Mouse (Mus musculus) cerebellum, adult 2 months (tissue): ENCODE measurements around the gene Tmed1. TPM values are rescaled to one million over a fixed set of nuclear protein-coding genes. Genes with fewer than 3 reads are reported as not detected.
"Not testable (repeated sequence)": the region's sequence is repeated elsewhere in the genome, so short reads cannot be mapped to it uniquely, and the experiment has no call there.

Experiments
- DNase-seq, 2 experiments: peaks; one replicate each; pipeline ENCODE4 v3.0.0; 2021
- H3K27ac ChIP-seq: fragments of 200-500 bp; 2 replicates; pipeline ENCODE4 v1.5.1; 2012; ENCODE audit warnings: low read length, control low read depth, inconsistent platforms; ENCODE audit not compliant: insufficient read depth
- H3K27me3 ChIP-seq: fragments of 200-500 bp; 2 replicates; pipeline ENCODE4 v1.6.1; 2012; ENCODE audit warnings: inconsistent platforms, mild to moderate bottlenecking, low read length, moderate library complexity; ENCODE audit not compliant: control insufficient read depth, insufficient read depth
- H3K4me1 ChIP-seq: fragments of 200-500 bp; 2 replicates; pipeline ENCODE4 v1.6.1; 2011; ENCODE audit warnings: low read length; ENCODE audit not compliant: control insufficient read depth, insufficient read depth
- H3K4me3 ChIP-seq: fragments of 200-500 bp; replicated peaks from 2 replicates; pipeline ENCODE3; 2011; ENCODE audit warnings: mild to moderate bottlenecking, low read depth, low read length, control low read depth; ENCODE audit not compliant: insufficient read depth
- CTCF ChIP-seq: fragments of 200-500 bp; IDR thresholded peaks from 2 replicates; pipeline ENCODE4 v1.5.1; 2011; ENCODE audit warnings: low read depth, mild to moderate bottlenecking, control low read depth, low read length, moderate library complexity, borderline replicate concordance; ENCODE audit not compliant: insufficient read depth
- POLR2A ChIP-seq: fragments of 200-500 bp; IDR thresholded peaks from 2 replicates; pipeline ENCODE4 v1.6.1; 2011; ENCODE audit warnings: low read length, control low read depth, borderline replicate concordance; ENCODE audit not compliant: insufficient read depth
- WGBS: fragments of 180-500 bp; shearing (Covaris S2); methylation state at CpG from one replicate; pipeline ENCODE4 v1.1.7; 2018; 5-methylcytosine and 5-hydroxymethylcytosine counted together
- polyA plus RNA-seq: library from polyadenylated mRNA; depleted of rRNA; stranded (reverse); fragments of >200 nt; gene quantifications from 2 replicates; pipeline ENCODE4 v1.2.3, GENCODE M21; 2012

Gene Tmed1
- polyA plus RNA-seq, 1 experiment = 25.9 TPM

- H3K27me3 ChIP-seq = no peaks in the 10 kb centered on the region
- no peak overlapping the region for H3K4me3 ChIP-seq
- H3K27ac ChIP-seq = no peak overlapping the region
- no peak for DNase-seq
- no peaks in the 10 kb centered on the region; the same call in 1 of the 2 replicates for H3K4me1 ChIP-seq
- TF ChIP-seq CTCF = no peak
- no peak for TF ChIP-seq POLR2A
- WGBS = 84% methylated on average over 2 of the region's 2 CpGs
These were observed 12.4 kb downstream of the Tmed1 start for GRCm38 (mm10) chr9:21497664-21498063.

GRCm38 (mm10) chr9:21497050-21497542 lies 13.0 kb downstream of the Tmed1 start:
- WGBS = 86% methylated on average over 16 of the region's 16 CpGs

GRCm38 (mm10) chr9:21496308-21497049 lies 13.6 kb downstream of the Tmed1 start:
- WGBS = 83% methylated on average over 19 of the region's 19 CpGs
- Histone ChIP-seq H3K4me1 (no peaks in the 10 kb centered on the region; the same call in 1 of the 2 replicates), H3K27me3 (no peaks in the 10 kb centered on the region), H3K4me3 (no peak overlapping the region), H3K27ac (no peak overlapping the region)
- TF ChIP-seq CTCF (no peak), POLR2A (no peak)
- no peak for DNase-seq

More at GRCm38 (mm10) chr9:21497050-21497542, 13.0 kb downstream of the Tmed1 start:
- Histone ChIP-seq H3K27ac (no peak overlapping the region), H3K4me3 (no peak overlapping the region), H3K4me1 (no peaks in the 10 kb centered on the region; the same call in 1 of the 2 replicates), H3K27me3 (no peaks in the 10 kb centered on the region)
- TF ChIP-seq POLR2A (no peak), CTCF (no peak)
- DNase-seq = no peak

- Histone ChIP-seq H3K27ac (no peak overlapping the region), H3K27me3 (no peaks in the 10 kb centered on the region), H3K4me1 (no peaks in the 10 kb centered on the region; the same call in 1 of the 2 replicates), H3K4me3 (no peak overlapping the region)
- DNase-seq = no peak
- TF ChIP-seq POLR2A = no peak
- no peak for TF ChIP-seq CTCF
- 61% methylated on average over 9 of the region's 9 CpGs for WGBS
These were observed 15.3 kb downstream of the Tmed1 start for GRCm38 (mm10) chr9:21494726-21495125.

- no peak for DNase-seq
- H3K4me1 ChIP-seq = no peaks in the 10 kb centered on the region; the same call in 1 of the 2 replicates
- 64% methylated on average over 2 of the region's 2 CpGs for WGBS
- no peak for TF ChIP-seq CTCF
- TF ChIP-seq POLR2A = no peak
- H3K27me3 ChIP-seq = no peaks in the 10 kb centered on the region
- H3K4me3 ChIP-seq = no peak overlapping the region
- no peak overlapping the region for H3K27ac ChIP-seq
These were observed 16.1 kb downstream of the Tmed1 start for GRCm38 (mm10) chr9:21493907-21494306.

GRCm38 (mm10) chr9:21490696-21491095 lies 19.4 kb downstream of the Tmed1 start:
- no peak overlapping the region for H3K27ac ChIP-seq
- no peak for TF ChIP-seq POLR2A
- no peak for TF ChIP-seq CTCF
- no peaks in the 10 kb centered on the region; the same call in 1 of the 2 replicates for H3K4me1 ChIP-seq
- 88% methylated on average over 9 of the region's 9 CpGs for WGBS
- DNase-seq = no peak
- H3K27me3 ChIP-seq = no peaks in the 10 kb centered on the region
- H3K4me3 ChIP-seq = no peak overlapping the region

DNA sequence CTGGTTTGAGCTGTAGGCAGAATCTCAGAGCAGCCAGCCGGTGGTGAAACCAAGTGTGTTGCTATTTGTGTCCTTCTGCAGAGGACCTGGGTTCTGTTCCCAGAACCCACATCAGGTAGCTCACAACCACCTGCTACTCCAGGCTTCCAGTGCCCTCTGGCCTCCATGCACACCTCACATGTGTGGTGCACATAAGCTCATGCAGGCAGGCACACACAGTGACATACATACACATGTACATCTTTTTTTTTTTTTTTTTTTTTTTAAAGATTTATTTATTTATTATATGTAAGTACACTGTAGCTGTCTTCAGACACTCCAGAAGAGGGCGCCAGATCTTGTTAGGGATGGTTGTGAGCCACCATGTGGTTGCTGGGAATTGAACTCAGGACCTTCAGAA lies 21.8 kb downstream of the Tmed1 start:
- 97% methylated on average over 1 of the region's 2 CpGs for WGBS
- H3K27ac ChIP-seq, H3K27me3 ChIP-seq, H3K4me1 ChIP-seq, H3K4me3 ChIP-seq, DNase-seq: not testable (repeated sequence)

DNA sequence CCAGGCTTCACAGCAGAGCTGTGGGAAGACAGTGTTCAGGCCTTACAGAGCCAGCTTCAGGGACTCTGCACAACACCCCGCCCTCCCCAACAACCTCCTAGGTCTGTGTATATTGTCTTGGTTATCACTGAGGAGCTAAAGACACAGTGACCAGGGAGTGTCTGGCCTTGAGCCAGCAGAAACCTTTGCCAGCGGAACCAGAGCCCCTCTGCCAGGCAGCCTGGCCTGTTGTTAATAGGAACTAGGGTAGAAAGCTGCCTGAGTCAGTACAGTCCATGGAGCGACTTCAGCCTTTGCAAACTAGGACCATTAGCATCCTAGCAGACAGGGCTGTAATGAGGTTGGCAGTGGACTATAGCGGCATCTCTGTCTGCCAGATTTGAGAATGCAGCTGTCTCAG lies 26.0 kb downstream of the Tmed1 start:
- no peak for TF ChIP-seq POLR2A
- no peak for TF ChIP-seq CTCF
- WGBS = 40% methylated on average over 4 of the region's 4 CpGs
- H3K4me1 ChIP-seq = no peaks in the 10 kb centered on the region
- H3K27ac ChIP-seq = no peak overlapping the region
- DNase-seq = no peak
- H3K27me3 ChIP-seq = no peaks in the 10 kb centered on the region
- no peak overlapping the region for H3K4me3 ChIP-seq
